20 mouse cellular contexts compared by ENCODE assay signal in genomic region chr13:86726695-86727094, GRCm38 (mm10).
DNase-seq lines count a peak whose midpoint lies in the region; ATAC-seq and TF ChIP-seq lines count a peak whose summit lies in the region.
"Had no signal": no experiment of that assay in that cellular context is flagged by ENCODE, and none has a peak within 500 bp of the region (broad histone marks: within the 10 kb centered on the region; RNA-seq: fewer than 3 reads in every experiment).

No protein-coding gene starts in this region.

- H3K9me3 ChIP-seq in midbrain, embryonic 12.5 days: no peaks in the 10 kb centered on the region
- no peaks in the 10 kb centered on the region for H3K9me3 ChIP-seq in midbrain, embryonic 13.5 days
- no peaks in the 10 kb centered on the region for H3K9me3 ChIP-seq in embryonic facial prominence, embryonic 14.5 days (ENCODE audit: control insufficient read depth, low read length)
- H3K9me3 ChIP-seq: embryonic facial prominence, embryonic 12.5 days; forebrain, embryonic 13.5 days; forebrain, embryonic 15.5 days had no signal

- H3K4me2 ChIP-seq in midbrain, embryonic 12.5 days (replicated peaks): no peak overlapping the region
- no peak overlapping the region for H3K4me2 ChIP-seq in midbrain, embryonic 13.5 days (replicated peaks)
- H3K4me2 ChIP-seq in embryonic facial prominence, embryonic 14.5 days (ENCODE audit: low read depth, low read length): no peak overlapping the region
- H3K4me2 ChIP-seq: embryonic facial prominence, embryonic 12.5 days; forebrain, embryonic 13.5 days; forebrain, embryonic 15.5 days had no signal

- no peak for TF ChIP-seq CTCF in brain, embryonic 14.5 days (IDR thresholded peaks at IDR 0.05; ENCODE audit: borderline replicate concordance, extremely low read depth, insufficient read depth, insufficient read length)
- no peak for TF ChIP-seq CTCF in lung, adult 2 months (IDR thresholded peaks at IDR 0.05; ENCODE audit: insufficient read depth, low read length)

- H3K36me3 ChIP-seq in midbrain, embryonic 12.5 days: no peaks in the 10 kb centered on the region
- no peaks in the 10 kb centered on the region for H3K36me3 ChIP-seq in midbrain, embryonic 13.5 days
- no peaks in the 10 kb centered on the region for H3K36me3 ChIP-seq in embryonic facial prominence, embryonic 14.5 days (ENCODE audit: control insufficient read depth, insufficient read depth, low read length)
- H3K36me3 ChIP-seq: embryonic facial prominence, embryonic 12.5 days; forebrain, embryonic 15.5 days had no signal

- peak; percentile 4 for DNase-seq in brain, embryonic 14.5 days (ENCODE audit: low read depth)
- DNase-seq in embryonic facial prominence, embryonic 14.5 days (ENCODE audit: low spot score): peak; percentile 78
- peak; percentile 6 for DNase-seq in forelimb bud, embryonic 11.5 days (ENCODE audit: low read depth, low spot score)
- no peak for DNase-seq in yolk sac, embryonic 10.5 days (ENCODE audit: low spot score)
- no peak for DNase-seq in heart, postnatal 4 days
- no peak for DNase-seq in lung, adult 2 months
- DNase-seq: adrenal gland, adult 2 months; adrenal gland, postnatal 10 days; adrenal gland, postnatal 25 days; cerebellum, adult 11-12 months; cerebellum, adult 2 months; cerebellum, adult 9-10 months; cerebellum, postnatal 10 days; cerebellum, postnatal 25 days; forebrain, postnatal 0 days had no signal

- no peaks in the 10 kb centered on the region for H3K4me1 ChIP-seq in midbrain, embryonic 12.5 days
- no peaks in the 10 kb centered on the region for H3K4me1 ChIP-seq in midbrain, embryonic 13.5 days (replicated peaks)
- H3K4me1 ChIP-seq in embryonic facial prominence, embryonic 14.5 days (ENCODE audit: control insufficient read depth, insufficient read depth, low read length): no peaks in the 10 kb centered on the region
- H3K4me1 ChIP-seq in lung, adult 2 months (ENCODE audit: control insufficient read depth, insufficient read depth, low read length): no peaks in the 10 kb centered on the region
- H3K4me1 ChIP-seq: embryonic facial prominence, embryonic 12.5 days; forebrain, embryonic 13.5 days; forebrain, embryonic 15.5 days had no signal

- H3K27ac ChIP-seq in midbrain, embryonic 12.5 days (replicated peaks): no peak overlapping the region
- no peak overlapping the region for H3K27ac ChIP-seq in midbrain, embryonic 13.5 days
- H3K27ac ChIP-seq in embryonic facial prominence, embryonic 14.5 days (replicated peaks; ENCODE audit: low read depth, low read length): no peak overlapping the region
- H3K27ac ChIP-seq: embryonic facial prominence, embryonic 12.5 days; forebrain, embryonic 13.5 days; forebrain, embryonic 15.5 days had no signal

- H3K9ac ChIP-seq in midbrain, embryonic 12.5 days (replicated peaks): no peak overlapping the region
- no peak overlapping the region for H3K9ac ChIP-seq in midbrain, embryonic 13.5 days (replicated peaks)
- H3K9ac ChIP-seq in embryonic facial prominence, embryonic 14.5 days (ENCODE audit: low read depth, low read length): no peak overlapping the region
- H3K9ac ChIP-seq: embryonic facial prominence, embryonic 12.5 days; forebrain, embryonic 13.5 days; forebrain, embryonic 15.5 days; forebrain, postnatal 0 days had no signal

- no peaks in the 10 kb centered on the region for H3K27me3 ChIP-seq in midbrain, embryonic 12.5 days
- H3K27me3 ChIP-seq in midbrain, embryonic 13.5 days: 0 out of 2 replicates have a peak, but pooled peaks cover 5% of the 10 kb centered on the region
- no peaks in the 10 kb centered on the region for H3K27me3 ChIP-seq in embryonic facial prominence, embryonic 14.5 days (replicated peaks; ENCODE audit: control insufficient read depth, insufficient read depth, low read length)
- H3K27me3 ChIP-seq: embryonic facial prominence, embryonic 12.5 days; forebrain, embryonic 13.5 days; forebrain, embryonic 15.5 days had no signal

- ATAC-seq in midbrain, embryonic 12.5 days (ENCODE audit: low FRiP score, low read depth): peak; percentile 52; the same call in 1 of the 2 replicates
- no peak for ATAC-seq in midbrain, embryonic 13.5 days
- peak; percentile 62; the same call in 1 of the 2 replicates for ATAC-seq in embryonic facial prominence, embryonic 14.5 days (ENCODE audit: low read depth)
- ATAC-seq: forebrain, embryonic 13.5 days; forebrain, embryonic 15.5 days; forebrain, postnatal 0 days had no signal

- TF ChIP-seq POLR2A in brain, embryonic 14.5 days (IDR thresholded peaks at IDR 0.05; ENCODE audit: borderline replicate concordance, extremely low read depth, insufficient read depth, insufficient read length, poor library complexity, severe bottlenecking): no peak
- no peak for TF ChIP-seq POLR2A in lung, adult 2 months (IDR thresholded peaks at IDR 0.05; ENCODE audit: borderline replicate concordance, extremely low read depth, low read depth, low read length)

- H3K4me3 ChIP-seq in midbrain, embryonic 12.5 days: no peak overlapping the region
- H3K4me3 ChIP-seq in midbrain, embryonic 13.5 days (replicated peaks): no peak overlapping the region
- no peak overlapping the region for H3K4me3 ChIP-seq in embryonic facial prominence, embryonic 14.5 days (ENCODE audit: low read depth, low read length)
- no peak overlapping the region for H3K4me3 ChIP-seq in lung, adult 2 months (replicated peaks; ENCODE audit: extremely low read depth, low read depth, low read length)
- H3K4me3 ChIP-seq: embryonic facial prominence, embryonic 12.5 days; forebrain, embryonic 13.5 days; forebrain, embryonic 15.5 days had no signal

Comparison
In these comparisons a context has a peak if more than half of its experiments do, and no peak if none do; other contexts are left out.
1. DNase-seq: peak in brain, embryonic 14.5 days (single experiment), embryonic facial prominence, embryonic 14.5 days (single experiment) and forelimb bud, embryonic 11.5 days (single experiment); none in yolk sac, embryonic 10.5 days (single experiment), heart, postnatal 4 days (single experiment) and lung, adult 2 months (single experiment).